Mouse (Mus musculus) spleen, adult 2 months (tissue): ENCODE measurements at regions not wholly inside any gene's neighbourhood (a gene's known extent, or its start where the extent isn't known, plus 50 kb on each side); places are given as distances from the start of the nearest gene placed in this dataset.

ENCODE experiments used
- CTCF ChIP-seq: fragments of 200-500 bp; IDR thresholded peaks from 2 replicates; pipeline ENCODE4 v1.5.1; 2011; ENCODE audit warnings: mild to moderate bottlenecking, inconsistent platforms; ENCODE audit not compliant: insufficient read depth, insufficient read length, insufficient replicate concordance; ENCODE audit errors: extremely low read depth
- POLR2A ChIP-seq: fragments of 200-500 bp; IDR thresholded peaks from 2 replicates; pipeline ENCODE4 v1.6.1; 2011; ENCODE audit warnings: low read depth, low read length, inconsistent platforms

GRCm38 (mm10) chr6:94936206-94936605, 180.8 kb upstream of the Kbtbd8 start:
- no peak for TF ChIP-seq CTCF
- TF ChIP-seq POLR2A, result no peak
